Mouse (Mus musculus): Measurements from ENCODE around the gene Rnase9. TPM values are rescaled to one million over a fixed set of nuclear protein-coding genes. Genes with fewer than 3 reads are reported as not detected.

Gene Rnase9
- polyA plus RNA-seq, 1 experiment from 2014 or later, result not detected

DNA sequence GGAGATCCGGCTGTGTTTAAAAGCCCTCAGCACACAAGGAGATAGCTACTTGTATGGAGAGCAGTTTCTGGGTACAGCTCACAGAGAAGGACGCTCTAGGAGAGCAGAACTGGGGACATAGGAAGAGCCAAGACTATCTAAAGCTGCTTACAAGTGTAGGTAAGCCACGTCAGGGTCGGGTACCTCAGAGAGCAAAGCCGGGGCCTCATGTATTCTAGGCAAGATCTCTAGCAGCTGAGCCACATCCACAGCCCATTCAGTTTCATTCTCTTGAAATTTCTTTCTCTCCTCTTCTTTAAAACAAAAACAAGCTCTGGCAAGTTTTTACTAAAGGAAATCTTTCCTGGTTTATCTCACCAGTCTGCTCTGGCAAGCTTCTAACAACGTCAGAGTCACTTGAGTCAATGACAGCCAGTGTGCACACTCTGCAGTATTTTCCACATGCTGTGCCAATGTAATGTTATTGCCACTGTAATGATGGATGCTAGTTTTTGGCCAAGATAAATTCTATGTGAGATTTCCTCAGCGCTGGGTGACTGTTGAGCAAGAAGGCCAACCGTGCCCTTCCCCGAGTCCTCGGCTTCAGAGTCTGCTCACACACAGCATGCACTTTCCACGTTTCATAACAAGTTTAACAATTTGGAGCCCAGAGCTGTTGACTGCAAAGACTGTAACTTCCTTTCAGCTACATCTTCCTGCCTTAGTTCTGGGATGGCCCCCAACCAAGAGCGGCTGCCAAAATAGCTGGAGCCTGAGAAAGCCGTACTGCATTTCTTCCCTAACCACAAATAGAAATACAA lies 33.6 kb downstream of the Rnase9 start:
- Histone ChIP-seq H3K36me3 (no peaks in the 10 kb centered on the region), H3K27ac (no peak overlapping the region), H3K4me1 (no peaks in the 10 kb centered on the region), H3K4me2 (replicated peaks) (no peak overlapping the region), H3K27me3 (no peaks in the 10 kb centered on the region), H3K9ac (no peak overlapping the region), H3K4me3 (no peak overlapping the region), H3K9me3 (no peaks in the 10 kb centered on the region)
- no peak for ATAC-seq (ENCODE audit: insufficient number of reproducible peaks, insufficient read depth, low FRiP score, low TSS enrichment)
- WGBS, result 82% methylated on average over 13 of the region's 13 CpGs

DNA sequence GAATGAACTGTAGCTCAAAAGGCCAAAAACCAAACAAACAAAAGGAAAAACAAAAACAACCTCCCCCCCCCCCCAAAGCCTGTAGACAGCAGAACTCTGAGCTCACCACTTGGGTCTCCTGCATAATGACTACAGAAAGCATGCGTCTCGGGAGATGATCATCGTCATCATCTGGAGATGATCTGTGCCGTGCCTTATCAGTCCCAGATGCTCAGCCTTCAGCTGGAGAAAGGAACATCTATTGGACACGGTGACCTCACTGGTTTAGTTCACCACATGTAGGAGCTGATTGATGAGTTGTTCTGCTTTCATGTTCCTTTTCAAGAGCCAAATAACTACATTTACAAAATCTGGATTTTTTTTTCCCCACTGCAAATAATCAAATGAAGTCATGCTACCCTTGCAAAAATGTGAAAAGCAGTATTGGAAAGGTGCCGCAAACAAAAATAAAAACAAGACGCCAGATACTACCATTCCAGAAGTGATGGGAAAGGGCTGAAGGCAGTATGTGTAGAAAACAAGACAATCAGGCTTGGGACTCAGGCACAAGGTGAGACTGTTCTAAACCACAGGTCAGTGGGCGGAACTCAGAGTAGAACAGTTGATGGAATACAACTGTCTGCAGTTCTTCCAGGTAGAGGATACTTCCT lies 34.4 kb downstream of the Rnase9 start, which contains the start of gene Rnase10:
Gene Rnase10 (plus strand): TSS at position 600 of the 650 bp plus-strand sequence.
- H3K4me3 ChIP-seq, result no peak within 1 kb of the TSS
- no peak within 1 kb of the TSS for H3K9ac ChIP-seq
- no peaks in the 10 kb centered on the region for H3K27me3 ChIP-seq
- no peak for ATAC-seq (ENCODE audit: insufficient number of reproducible peaks, insufficient read depth, low FRiP score, low TSS enrichment)
- H3K4me2 ChIP-seq (replicated peaks), result no peak within 1 kb of the TSS
- H3K9me3 ChIP-seq, result no peaks in the 10 kb centered on the region
- H3K36me3 ChIP-seq, result no peaks in the 10 kb centered on the region
- no peaks in the 10 kb centered on the region for H3K4me1 ChIP-seq
- no peak within 1 kb of the TSS for H3K27ac ChIP-seq
- WGBS, result 49% methylated on average over 8 of the region's 8 CpGs

DNA sequence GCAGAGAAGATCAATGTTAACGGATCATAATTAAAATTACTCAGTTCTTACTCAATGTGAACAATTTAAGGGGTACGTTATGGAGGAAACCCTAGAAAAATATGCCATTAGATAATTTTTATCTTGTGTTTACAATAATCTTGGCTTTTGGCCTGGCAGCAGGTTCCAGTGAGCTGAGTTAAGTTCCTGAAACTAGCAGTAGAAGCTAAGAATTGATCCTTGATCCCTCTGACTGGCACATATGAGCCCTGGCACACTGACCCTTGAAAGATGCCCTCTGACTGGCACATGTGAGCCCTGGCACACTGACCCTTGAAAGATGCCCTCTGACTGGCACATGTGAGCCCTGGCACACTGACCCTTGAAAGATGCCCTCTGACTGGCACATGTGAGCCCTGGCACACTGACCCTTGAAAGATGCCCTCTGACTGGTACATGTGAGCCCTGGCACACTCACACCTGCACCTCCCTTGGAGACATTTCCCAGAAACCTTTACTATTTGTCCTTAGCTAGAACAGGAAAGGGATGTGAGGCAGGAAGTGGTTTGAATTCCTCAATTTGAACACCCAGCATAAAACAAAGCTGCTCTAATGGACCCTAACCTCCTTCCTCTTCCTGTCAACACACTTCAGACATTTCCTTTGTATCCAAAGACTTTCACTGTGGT lies 43.5 kb downstream of the Rnase9 start:
- no peak overlapping the region for H3K4me2 ChIP-seq (replicated peaks)
- no peaks in the 10 kb centered on the region for H3K9me3 ChIP-seq
- no peaks in the 10 kb centered on the region for H3K27me3 ChIP-seq
- H3K36me3 ChIP-seq, result no peaks in the 10 kb centered on the region
- 80% methylated on average over 2 of the region's 2 CpGs for WGBS
- no peaks in the 10 kb centered on the region for H3K4me1 ChIP-seq
- no peak overlapping the region for H3K4me3 ChIP-seq
- no peak for ATAC-seq (ENCODE audit: insufficient number of reproducible peaks, insufficient read depth, low FRiP score, low TSS enrichment)
- H3K9ac ChIP-seq, result no peak overlapping the region
- no peak overlapping the region for H3K27ac ChIP-seq

DNA sequence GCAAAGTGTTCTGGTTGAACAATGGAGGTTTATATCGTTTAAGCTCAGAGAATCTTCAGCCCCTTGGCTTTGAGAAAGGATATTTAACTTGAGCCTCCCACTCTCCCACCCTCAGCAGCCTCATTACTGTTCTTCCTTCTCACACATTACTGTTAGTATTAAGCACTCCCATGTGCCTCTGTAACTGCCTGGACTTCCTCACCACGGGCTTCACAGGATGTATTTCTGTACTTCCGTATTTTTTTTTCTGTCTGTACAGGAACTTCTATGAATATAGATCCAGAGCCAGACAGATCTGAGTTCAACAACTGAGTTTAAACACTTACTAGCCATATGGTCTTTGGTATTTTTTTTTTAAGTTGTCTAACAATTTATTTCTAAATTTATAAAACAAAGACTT lies 44.6 kb downstream of the Rnase9 start:
- ATAC-seq (ENCODE audit: insufficient number of reproducible peaks, insufficient read depth, low FRiP score, low TSS enrichment), result no peak

DNA sequence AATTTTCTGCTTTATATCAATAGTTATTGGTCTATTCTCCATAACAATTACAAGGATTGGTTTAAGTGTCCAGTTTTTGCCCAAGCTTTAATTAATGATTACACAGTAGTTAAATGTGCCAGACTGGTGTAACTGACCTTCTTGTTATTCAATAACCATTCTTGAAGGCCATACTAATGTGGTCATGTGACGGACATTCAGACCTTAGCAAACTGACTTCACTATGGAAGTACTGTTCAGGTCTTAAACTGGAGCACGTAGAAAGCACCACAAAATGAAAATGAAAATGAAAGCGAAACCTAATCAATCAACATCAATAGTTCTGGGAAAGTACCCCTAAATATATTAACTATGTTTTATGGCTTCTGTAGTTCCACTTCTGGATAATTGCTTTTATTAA lies 50.6 kb downstream of the Rnase9 start:
- no peaks in the 10 kb centered on the region for H3K36me3 ChIP-seq
- WGBS, result 82% methylated on average over 3 of the region's 3 CpGs
- H3K9ac ChIP-seq, result no peak overlapping the region

More for the DNA sequence above, 44.6 kb downstream of the Rnase9 start:
- Histone ChIP-seq H3K27me3 (no peaks in the 10 kb centered on the region), H3K9me3 (no peaks in the 10 kb centered on the region), H3K4me1 (no peaks in the 10 kb centered on the region), H3K9ac (no peak overlapping the region), H3K36me3 (no peaks in the 10 kb centered on the region), H3K4me2 (replicated peaks) (no peak overlapping the region), H3K27ac (no peak overlapping the region), H3K4me3 (no peak overlapping the region)
- WGBS, result 73% methylated on average over 3 of the region's 3 CpGs

More for the DNA sequence above, 50.6 kb downstream of the Rnase9 start:
- Histone ChIP-seq H3K27me3 (no peaks in the 10 kb centered on the region), H3K4me2 (replicated peaks) (no peak overlapping the region), H3K9me3 (no peaks in the 10 kb centered on the region), H3K27ac (no peak overlapping the region), H3K4me1 (no peaks in the 10 kb centered on the region), H3K4me3 (no peak overlapping the region)
- no peak for ATAC-seq (ENCODE audit: insufficient number of reproducible peaks, insufficient read depth, low FRiP score, low TSS enrichment)

Other genes with a start within 250 kb of the Rnase9 start
- not detected in 2 replicates for gene Ccnb1ip1, start 234.1 kb downstream of the Rnase9 start, polyA plus RNA-seq (2016; fragmentation: Nextera tagmentation; extraction: Ambion mirVana)
- 63.8 and 67.6 TPM in 2 replicates for gene Parp2, start 234.0 kb downstream of the Rnase9 start, polyA plus RNA-seq (2016; fragmentation: Nextera tagmentation; extraction: Ambion mirVana)
- gene Tep1, start 171.3 kb downstream of the Rnase9 start, polyA plus RNA-seq (2016; fragmentation: Nextera tagmentation; extraction: Ambion mirVana), result 3.5 and 5.7 TPM in 2 replicates
- 0.22 and 0.46 TPM in 2 replicates for gene Klhl33, start 144.4 kb downstream of the Rnase9 start, polyA plus RNA-seq (2016; fragmentation: Nextera tagmentation; extraction: Ambion mirVana)
- gene Osgep, start 117.0 kb downstream of the Rnase9 start, polyA plus RNA-seq (2016; fragmentation: Nextera tagmentation; extraction: Ambion mirVana), result 162 and 166 TPM in 2 replicates
- 320 and 335 TPM in 2 replicates for gene Apex1, start 116.9 kb downstream of the Rnase9 start, polyA plus RNA-seq (2016; fragmentation: Nextera tagmentation; extraction: Ambion mirVana)
- 54.5 and 57.6 TPM in 2 replicates for gene Pip4p1, start 111.0 kb downstream of the Rnase9 start, polyA plus RNA-seq (2016; fragmentation: Nextera tagmentation; extraction: Ambion mirVana)
- 48.8 and 49.9 TPM in 2 replicates for gene Pnp, start 110.8 kb downstream of the Rnase9 start, polyA plus RNA-seq (2016; fragmentation: Nextera tagmentation; extraction: Ambion mirVana)
- not detected in 2 replicates for gene Gm49342, start 97.4 kb downstream of the Rnase9 start, polyA plus RNA-seq (2016; fragmentation: Nextera tagmentation; extraction: Ambion mirVana)
- 0.29 TPM in 1 of 2 replicates, not detected in the other for gene Pnp2, start 85.9 kb downstream of the Rnase9 start, polyA plus RNA-seq (2016; fragmentation: Nextera tagmentation; extraction: Ambion mirVana)
- not detected in 2 replicates for gene Rnase10, start 34.1 kb downstream of the Rnase9 start, polyA plus RNA-seq (2016; fragmentation: Nextera tagmentation; extraction: Ambion mirVana)
- gene Rnase11, start 8.3 kb upstream of the Rnase9 start, polyA plus RNA-seq (2016; fragmentation: Nextera tagmentation; extraction: Ambion mirVana), result not detected in 2 replicates
- not detected in 2 replicates for gene Rnase12, start 15.8 kb upstream of the Rnase9 start, polyA plus RNA-seq (2016; fragmentation: Nextera tagmentation; extraction: Ambion mirVana)
- gene Olfr750, start 32.6 kb upstream of the Rnase9 start, polyA plus RNA-seq (2016; fragmentation: Nextera tagmentation; extraction: Ambion mirVana), result not detected in 2 replicates
- 17.8 and 18.9 TPM in 2 replicates for gene Rnase4, start 49.2 kb upstream of the Rnase9 start, polyA plus RNA-seq (2016; fragmentation: Nextera tagmentation; extraction: Ambion mirVana)
- 4.1 and 4.5 TPM in 2 replicates for gene Ang, start 49.3 kb upstream of the Rnase9 start, polyA plus RNA-seq (2016; fragmentation: Nextera tagmentation; extraction: Ambion mirVana)
- not detected in 2 replicates for gene Eddm3b, start 72.6 kb upstream of the Rnase9 start, polyA plus RNA-seq (2016; fragmentation: Nextera tagmentation; extraction: Ambion mirVana)
- 0.28 and 0.29 TPM in 2 replicates for gene Rnase6, start 82.0 kb upstream of the Rnase9 start, polyA plus RNA-seq (2016; fragmentation: Nextera tagmentation; extraction: Ambion mirVana)
- not detected in 2 replicates for gene Rnase1, start 104.9 kb upstream of the Rnase9 start, polyA plus RNA-seq (2016; fragmentation: Nextera tagmentation; extraction: Ambion mirVana)
- gene Rnase2b, start 120.4 kb upstream of the Rnase9 start, polyA plus RNA-seq (2016; fragmentation: Nextera tagmentation; extraction: Ambion mirVana), result not detected in 2 replicates
- gene Ang2, start 157.3 kb upstream of the Rnase9 start, polyA plus RNA-seq (2016; fragmentation: Nextera tagmentation; extraction: Ambion mirVana), result not detected in 2 replicates
- not detected in 2 replicates for gene Ear14, start 161.5 kb upstream of the Rnase9 start, polyA plus RNA-seq (2016; fragmentation: Nextera tagmentation; extraction: Ambion mirVana)
- gene Rnase2a, start 214.2 kb upstream of the Rnase9 start, polyA plus RNA-seq (2016; fragmentation: Nextera tagmentation; extraction: Ambion mirVana), result not detected in 2 replicates

All from embryonic facial prominence, embryonic 12.5 days (tissue).